Mouse (Mus musculus) cerebellum, adult 9-10 months (tissue): ENCODE measurements around the gene Tusc2.
"Not testable (repeated sequence)": the region's sequence is repeated elsewhere in the genome, so short reads cannot be mapped to it uniquely, and the experiment has no call there.

Source experiments
- DNase-seq: peaks from one replicate; pipeline ENCODE4 v3.0.0; 2022

Tusc2 gene

DNA sequence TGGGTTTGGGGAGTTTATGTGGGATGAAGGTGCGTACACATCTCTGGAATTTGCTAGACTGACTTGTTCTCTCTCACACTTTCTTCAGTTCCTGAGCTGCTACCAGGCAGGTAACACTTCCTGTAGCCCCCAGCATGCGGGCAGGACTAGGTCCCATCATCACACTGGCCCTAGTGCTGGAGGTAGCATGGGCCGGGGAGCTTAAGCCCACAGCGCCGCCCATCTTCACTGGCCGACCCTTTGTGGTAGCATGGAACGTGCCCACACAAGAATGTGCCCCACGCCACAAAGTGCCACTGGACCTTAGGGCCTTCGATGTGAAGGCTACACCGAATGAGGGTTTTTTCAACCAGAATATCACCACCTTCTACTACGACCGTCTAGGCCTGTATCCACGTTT lies 7.0 kb downstream of the Tusc2 start:
- DNase-seq, result no peak

DNA sequence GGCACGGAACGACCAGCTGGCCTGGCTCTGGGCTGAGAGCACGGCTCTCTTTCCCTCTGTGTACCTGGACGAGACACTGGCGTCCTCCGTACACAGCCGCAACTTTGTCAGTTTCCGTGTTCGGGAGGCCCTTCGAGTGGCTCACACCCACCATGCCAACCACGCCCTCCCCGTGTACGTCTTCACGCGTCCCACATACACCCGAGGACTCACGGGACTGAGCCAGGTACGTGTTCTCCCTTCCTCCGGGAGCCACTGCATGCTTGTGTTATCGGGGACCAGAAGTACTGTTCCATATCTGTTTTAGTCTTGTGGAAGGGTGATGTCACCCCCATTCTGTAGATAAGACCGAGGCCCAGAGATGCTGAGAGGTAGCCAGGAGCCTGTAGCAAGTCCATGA lies 7.8 kb downstream of the Tusc2 start:
- no peak for DNase-seq

DNA sequence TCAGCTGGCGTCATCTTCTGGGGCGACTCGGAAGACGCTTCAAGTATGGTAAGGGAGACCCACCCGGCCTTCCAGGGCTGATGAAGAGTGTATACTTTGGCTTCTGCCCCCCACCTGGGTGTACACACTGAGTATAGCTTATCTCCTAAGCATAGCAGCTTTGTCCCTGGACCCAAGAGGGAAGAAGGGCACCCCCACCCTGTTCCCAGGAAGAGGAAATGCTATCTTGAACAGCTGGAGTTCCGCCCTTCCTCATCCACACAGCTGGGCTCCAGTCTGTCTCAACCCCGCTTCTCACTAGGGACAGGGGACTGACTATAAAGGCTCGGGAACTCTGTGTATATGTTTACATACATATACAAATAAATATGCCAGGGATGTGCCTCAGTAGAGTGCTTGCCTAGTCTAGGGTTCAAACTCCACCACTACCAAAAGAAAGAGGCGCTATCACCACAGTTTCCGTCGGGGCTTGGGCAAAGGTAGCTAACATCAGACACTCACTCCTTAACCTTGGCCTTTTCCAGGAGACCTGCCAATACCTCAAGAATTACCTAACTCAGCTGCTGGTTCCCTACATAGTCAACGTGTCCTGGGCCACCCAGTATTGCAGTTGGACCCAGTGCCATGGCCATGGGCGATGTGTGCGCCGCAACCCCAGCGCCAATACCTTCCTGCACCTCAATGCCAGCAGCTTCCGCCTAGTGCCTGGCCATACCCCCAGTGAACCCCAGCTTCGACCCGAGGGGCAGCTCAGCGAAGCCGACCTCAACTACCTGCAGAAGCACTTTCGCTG lies 8.7 kb downstream of the Tusc2 start:
- DNase-seq, result no peak

DNA sequence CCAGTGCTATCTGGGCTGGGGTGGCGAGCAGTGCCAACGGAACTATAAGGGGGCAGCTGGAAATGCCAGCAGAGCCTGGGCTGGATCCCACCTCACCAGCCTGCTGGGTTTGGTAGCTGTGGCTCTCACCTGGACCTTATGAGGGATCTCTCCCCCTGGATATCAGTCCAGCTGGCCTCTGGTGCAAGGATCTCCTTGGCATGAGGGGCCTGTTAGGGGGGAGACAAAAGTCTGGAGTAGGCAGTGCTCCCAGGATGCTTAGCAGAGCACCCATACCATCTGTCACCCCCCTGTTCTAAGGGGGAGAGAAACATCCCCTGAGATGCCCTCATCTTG lies 9.2 kb downstream of the Tusc2 start:
- DNase-seq, result no peak

DNA sequence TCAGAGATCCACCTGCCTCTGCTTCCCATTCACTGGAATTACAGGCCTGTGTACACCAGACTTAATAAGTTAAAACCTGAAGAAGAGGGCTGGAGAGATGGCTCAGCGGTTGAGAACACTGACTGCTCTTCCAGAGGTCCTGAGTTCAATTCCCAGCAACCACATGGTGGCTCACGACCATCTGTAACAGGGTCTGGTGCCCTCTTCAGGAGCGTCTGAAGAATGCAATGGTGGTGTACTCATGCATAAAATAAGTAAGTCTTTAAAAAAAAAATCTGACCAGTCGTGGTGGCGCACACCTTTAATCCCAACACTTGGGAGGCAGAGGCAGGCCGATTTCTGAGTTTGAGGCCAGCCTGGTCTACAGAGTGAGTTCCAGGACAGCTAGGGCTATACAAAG lies 10.7 kb downstream of the Tusc2 start:
- DNase-seq, result not testable (repeated sequence)

DNA sequence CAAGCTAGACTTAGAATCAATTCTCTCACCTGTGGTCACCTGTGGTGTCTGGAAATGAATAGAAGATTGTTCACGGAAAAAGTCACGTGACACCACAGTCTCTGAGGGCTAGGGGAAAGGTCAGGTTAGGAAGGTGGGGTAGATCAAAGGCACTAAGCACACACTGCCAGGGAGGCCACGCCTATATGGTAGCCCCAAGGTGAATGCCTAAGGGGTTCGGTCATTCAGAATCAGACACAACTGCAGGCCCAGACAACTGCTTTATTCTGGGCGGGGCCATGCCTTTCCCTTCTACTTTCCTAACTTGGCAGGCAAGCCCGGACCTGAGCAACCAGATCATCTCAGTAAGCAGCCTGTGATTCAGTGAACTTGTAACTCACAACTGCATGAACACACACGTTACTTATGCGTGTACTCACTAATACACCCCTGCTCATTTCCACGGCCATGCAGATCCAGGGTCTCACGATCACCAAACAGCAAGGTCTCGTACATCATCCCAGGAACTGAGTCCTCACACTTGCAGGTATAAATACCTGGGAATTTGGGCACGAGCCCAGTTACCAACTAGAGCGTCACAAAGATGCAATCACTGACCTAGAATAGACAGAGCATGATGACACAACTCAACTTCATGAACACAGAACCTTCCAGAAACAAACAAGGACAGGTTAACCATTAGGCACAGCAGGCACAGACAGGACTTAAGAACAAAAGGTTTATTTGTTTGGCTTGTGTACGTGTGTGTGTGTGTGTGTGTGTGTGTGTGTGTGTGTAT lies 12.7 kb downstream of the Tusc2 start:
- no peak for DNase-seq

DNA sequence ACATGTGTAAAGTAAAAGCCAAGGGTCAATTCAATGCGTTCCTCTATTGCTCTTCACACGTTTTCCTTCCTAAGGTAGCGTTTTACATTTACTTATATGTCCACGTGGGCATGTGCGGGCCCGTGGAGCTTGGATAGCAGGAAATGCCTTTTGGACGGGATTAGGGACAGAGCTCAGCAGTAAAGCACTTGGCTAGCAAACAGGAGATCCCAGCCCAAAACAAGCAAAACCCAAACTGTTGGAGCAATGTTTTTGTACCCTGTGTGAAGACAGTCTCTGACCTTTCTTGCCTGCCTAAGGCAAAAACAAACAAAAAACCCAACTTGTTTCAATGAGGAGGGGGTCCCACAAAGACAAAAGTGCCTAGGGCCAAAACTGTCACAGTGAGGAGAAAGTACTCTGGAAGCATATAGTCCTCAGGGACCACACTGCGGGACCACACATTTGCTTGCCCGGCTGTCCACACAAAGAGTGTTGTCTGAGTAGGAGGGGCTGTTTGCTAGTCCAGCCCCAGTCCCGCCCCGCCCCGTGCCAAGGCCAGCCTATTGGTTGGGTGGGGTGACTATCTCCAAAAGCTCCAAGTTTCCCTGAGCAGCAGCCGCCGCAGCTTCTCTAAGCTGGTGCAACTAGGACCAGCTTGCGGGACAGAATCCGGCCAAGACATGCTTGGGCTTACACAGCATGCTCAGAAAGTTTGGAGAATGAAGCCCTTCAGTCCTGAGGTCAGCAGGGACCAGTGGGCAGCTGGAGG lies 13.5 kb downstream of the Tusc2 start, which contains the start of gene Hyal1:
Hyal1 (plus strand) TSS at position 571 of the 751 bp plus-strand sequence.
- no peak for DNase-seq

DNA sequence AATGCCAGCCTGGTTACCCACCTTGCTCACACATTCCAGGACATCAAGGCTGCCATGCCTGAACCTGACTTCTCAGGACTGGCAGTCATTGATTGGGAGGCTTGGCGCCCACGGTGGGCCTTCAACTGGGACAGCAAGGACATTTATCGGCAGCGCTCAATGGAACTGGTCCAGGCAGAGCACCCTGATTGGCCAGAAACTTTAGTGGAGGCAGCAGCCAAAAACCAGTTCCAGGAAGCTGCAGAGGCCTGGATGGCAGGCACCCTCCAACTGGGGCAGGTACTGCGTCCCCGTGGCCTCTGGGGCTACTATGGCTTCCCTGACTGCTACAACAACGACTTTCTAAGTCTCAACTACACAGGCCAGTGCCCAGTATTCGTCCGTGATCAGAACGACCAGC lies 14.8 kb downstream of the Tusc2 start:
- no peak for DNase-seq

DNA sequence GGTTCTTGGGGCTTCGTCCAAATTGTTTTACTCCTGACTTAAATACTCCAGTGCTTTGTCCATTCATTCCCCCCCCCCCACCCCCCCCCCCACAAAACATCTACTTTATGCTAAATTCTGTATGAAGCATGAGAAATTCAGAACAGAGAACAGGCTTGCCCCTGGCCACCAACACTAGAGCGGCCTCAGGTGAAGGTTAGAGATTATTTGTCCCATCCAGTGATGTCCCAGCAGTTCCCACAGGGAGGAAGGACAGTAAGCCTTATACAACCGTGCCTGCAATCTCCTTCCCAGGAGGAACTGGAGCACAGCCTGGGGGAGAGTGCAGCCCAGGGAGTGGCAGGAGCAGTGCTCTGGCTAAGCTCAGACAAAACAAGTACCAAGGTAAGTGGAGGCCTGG lies 15.5 kb downstream of the Tusc2 start, which contains the start of gene Naa80:
Naa80 (plus strand) TSS at position 301 of the 400 bp plus-strand sequence.
- DNase-seq, result no peak

DNA sequence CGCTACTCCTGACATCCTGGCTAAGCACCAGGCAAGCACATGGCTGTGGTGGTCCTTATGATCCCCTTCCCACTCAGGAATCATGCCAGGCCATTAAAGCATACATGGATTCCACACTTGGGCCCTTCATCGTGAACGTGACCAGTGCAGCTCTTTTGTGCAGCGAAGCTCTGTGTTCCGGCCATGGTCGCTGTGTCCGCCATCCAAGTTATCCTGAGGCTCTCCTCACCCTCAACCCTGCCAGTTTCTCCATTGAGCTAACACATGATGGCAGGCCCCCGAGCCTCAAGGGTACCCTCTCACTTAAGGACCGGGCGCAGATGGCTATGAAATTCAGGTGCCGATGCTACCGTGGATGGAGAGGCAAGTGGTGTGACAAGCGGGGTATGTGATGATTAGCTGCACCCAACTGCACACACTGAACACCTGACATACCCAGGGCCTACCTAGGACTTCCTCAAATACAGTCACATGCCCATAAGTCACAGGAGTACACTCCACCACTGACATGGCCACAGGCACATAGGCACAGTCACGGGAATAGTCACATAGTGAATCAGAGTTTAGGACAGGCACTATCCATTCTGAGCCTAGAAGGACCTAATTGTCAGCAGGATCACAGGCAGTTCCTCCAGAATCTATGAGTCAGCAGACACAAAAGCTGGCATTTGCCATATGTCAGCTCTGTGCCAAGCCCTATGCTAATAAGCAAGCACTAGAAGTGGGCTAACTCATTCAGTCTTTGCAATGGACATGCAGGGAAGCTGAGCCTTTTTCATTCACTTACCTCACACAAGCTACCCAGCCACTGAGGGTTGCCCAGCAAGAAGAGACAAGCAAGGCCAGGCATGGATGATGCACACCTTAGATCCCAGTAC lies 16.2 kb downstream of the Tusc2 start:
- DNase-seq, result peak; percentile 78

DNA sequence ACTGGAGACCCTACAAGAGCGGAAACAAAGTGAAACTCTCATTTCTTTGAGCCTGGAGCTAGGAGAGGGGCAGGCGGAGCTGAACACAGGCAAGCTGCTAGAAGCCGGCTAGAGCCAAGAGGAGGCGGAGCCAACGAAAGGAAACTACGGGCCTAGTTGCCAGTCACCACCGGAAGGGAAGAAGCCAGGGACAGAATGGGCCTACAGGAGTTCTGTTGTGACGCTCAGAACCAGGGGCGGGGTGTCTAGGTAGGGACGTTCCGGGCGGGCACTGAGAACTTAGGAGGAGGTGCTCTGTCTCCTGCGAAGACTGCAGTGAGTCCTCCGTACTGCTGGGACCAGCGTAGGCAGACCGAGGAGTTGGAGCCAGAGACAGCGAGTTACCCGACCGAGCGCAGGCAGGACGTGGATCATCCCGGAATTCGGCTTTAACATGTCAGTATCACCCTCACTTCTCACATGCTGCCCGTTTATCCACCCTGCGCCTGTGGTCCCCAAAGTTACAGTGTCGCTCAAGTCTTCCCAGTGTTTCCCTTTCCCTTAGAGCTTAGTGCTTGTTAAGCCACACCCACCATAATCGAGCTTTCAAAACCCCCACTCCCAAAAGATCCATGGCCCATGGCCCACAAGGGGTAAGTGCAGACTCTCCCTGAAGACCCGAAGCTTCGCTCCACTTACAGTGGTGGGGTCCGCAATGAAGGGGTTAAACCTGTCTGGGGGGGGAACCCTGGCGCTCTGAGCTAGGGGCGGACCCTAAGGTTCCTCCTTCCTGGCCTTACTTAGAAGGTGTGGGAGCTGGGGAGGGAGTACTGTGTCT lies 17.7 kb downstream of the Tusc2 start, which contains the start of gene Hyal3:
Hyal3 (plus strand) TSS at position 318 of the 817 bp plus-strand sequence.
- peak; percentile 91 for DNase-seq

DNA sequence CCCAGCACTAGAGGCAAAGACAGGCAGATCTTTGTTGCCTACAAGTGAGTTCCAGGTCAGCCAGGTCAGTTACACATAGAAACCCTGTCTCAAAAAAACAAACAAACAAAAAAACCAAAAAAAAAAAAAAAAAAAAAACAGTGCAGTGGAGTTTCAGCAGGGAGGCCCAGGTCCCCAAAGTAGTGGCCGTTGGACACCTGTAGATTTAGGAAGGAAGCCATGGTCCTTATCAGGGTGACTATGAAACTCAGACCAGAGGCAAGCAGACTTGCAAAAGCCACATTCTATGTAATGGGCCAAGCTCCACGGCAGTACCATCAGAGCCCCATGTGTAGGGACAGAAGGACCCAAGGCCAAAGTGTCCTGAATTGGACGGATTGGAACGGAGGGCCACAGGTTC lies 18.5 kb downstream of the Tusc2 start:
- no peak for DNase-seq

DNA sequence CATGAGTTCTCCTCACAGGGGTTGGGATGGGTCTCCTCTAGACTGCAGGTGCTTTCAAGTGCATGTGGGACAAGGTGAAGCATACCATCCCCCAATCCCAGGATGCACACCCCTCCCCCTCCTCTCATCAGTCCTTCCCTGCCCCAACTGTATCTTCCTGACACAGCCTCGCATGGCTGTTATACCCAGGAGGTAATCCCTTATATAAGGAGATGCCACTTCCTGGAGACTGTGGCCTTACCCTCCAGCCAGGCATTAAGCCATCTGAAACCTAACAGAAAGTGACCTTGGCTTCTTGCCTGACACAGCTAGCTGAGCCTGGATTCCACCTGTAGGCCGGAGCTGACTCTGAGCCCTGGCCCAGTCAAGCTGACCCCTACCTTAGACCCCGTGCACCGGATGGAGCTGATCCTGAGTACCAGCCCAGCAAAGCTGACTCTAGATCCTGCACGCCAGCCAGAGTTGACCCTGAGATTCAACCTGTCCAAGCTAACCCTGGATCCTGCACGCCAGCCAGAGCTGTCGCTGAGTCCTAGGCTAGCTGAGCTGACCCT lies 19.5 kb downstream of the Tusc2 start:
- no peak for DNase-seq

DNA sequence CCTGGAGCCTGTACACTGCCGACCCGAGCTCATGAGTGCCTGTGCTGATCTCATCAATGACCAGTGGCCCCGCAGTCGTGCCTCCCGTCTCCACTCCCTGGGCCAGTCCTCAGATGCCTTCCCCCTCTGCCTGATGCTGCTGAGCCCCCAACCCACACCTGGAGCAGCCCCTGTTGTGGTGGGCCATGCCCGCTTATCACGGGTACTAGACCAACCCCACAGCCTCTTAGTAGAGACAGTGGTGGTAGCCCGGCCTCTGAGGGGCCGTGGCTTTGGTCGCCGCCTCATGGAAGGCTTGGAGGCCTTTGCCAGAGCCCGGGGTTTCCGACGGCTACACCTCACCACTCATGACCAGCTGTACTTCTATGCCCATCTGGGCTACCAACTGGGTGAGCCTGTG lies 20.1 kb downstream of the Tusc2 start:
- no peak for DNase-seq

DNA sequence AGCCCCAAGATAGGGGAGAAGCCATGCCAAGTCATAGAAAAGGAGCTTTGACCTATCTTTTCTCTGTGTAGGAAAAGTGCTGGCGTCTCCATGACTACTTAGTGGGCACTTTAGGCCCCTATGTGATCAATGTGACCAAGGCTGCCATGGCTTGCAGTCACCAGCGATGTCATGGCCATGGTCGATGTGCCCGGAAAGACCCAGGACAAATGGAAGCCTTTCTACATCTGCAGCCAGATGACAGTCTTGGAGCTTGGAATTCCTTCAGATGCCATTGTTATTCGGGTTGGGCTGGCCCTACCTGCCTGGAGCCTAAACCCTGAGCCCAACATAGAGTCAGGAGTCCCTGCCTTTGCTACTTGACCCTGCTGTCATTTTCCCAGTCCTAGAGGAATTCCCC lies 23.4 kb downstream of the Tusc2 start:
- DNase-seq, result no peak

DNA sequence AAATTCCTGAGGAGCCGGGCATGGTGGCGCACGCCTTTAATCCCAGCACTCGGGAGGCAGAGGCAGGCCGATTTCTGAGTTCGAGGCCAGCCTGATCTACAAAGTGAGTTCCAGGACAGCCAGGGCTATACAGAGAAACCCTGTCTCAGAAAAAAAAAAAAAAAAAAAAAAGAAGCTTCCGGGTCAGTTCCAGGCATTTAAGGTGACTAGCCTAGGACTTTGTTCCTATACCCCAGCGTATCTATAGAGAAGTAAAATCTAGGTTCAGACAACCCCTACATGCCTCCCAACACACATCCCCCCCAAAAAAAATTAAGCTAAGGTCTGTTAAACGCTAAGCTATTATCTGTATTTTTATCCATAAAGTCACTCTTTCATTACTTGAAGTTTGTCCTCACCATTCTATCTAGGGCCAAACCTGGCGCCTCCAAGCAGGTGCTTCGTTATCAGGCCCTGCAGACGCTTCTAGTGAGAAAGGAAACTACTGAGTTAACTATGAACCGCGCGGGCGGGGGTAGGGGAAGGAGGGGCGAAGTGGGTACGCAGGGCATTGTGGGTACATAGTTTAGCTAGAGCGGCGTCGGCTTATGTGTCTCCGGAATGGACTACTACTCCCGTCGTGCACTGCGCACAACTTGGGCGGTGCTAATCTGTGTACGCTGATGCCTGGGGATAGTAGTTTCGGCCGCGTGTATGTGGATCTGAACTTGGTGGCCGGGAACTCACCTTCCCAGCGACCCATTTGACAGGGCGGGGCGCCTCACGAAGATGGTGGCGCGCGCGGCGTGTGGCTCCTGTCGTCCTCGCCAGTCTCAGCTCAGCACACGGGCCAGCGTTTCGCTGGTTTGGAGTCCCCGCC lies 24.1 kb downstream of the Tusc2 start, which contains the start of gene Ifrd2:
Ifrd2 (plus strand) TSS at position 669 of the 859 bp plus-strand sequence.
- peak; percentile 99 for DNase-seq

DNA sequence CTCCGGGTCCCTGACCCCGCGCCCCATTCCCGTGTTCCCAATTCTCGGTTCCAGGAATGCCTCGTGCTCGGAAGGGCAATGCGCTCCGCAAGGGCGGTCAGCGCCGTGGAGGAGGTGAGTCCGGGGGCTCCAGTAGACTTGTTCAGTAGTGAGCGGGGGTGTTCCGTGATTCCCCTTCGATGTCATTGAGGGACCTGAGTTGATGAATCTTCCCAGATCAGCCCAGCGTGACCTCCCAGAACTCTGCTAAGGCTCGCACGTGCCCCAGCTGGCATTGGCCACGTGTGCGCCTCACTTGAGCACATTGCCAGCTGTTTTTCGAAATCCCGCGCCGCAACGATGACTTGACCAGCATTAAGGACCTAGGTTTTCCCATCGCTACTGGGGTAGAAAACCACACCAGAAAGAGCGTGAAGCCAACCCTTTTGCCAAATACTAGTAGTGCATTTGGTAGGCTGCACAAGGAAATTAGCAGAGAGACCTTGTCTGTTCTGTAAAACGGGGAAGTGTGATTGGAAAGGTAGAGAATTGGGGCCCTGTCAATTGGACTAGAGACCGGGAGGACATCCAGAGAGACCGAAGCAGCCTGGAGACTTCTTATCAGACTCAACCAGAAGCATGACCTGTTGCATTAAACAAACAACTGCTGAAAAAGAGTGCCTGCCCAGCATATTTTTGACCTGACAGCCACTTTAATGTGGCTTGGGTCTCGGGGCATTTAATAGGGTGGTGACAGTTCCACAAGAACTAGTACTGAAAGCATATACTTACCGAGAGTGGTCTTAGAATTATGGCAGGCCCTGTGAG lies 25.0 kb downstream of the Tusc2 start:
- DNase-seq, result no peak

DNA sequence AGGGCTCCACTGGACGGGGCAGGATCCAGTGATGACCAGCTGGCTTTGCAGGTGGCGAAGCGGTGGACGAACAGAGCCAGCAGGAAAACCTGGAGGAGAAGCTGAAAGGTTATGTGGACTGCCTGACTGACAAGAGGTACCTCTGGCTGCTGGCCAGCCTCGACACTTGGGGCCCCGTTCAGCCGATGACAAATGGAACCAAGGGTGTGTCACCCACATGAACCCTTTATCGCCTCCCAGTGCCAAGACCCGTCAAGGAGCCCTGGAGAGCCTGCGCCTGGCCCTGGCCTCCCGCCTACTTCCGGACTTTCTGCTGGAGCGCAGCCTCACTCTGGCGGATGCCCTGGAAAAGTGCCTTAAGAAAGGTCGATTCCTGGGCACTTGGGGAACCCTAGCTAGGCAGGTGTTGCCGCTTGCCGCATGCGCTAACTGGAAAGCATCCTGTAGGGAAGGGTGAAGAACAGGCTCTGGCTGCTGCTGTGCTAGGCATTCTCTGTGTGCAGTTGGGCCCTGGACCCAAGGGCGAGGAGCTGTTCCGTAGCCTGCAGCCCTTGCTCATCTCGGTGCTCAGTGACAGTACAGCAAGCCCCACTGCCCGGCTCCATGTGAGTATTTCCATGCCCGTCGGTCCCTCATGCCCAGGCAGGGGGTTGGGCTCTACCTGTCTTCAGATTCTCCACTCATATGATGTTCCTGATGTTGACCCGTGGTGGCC lies 27.2 kb downstream of the Tusc2 start:
- no peak for DNase-seq

DNA sequence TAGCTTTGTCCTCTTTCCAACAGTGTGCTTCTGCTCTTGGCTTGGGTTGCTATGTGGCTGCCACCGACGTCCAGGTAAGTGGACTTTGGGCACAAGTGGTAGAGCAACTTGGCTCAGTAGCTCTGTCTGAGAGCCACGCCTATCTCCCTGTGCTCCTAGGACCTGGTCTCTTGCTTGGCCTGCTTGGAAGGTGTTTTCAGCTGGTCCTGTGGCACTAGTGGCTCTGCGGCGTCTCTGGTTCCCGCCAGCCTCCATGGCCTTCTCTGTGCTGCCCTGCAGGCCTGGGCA lies 27.7 kb downstream of the Tusc2 start:
- no peak for DNase-seq
